Comparison of ENCODE assay signal across 8 mouse cellular contexts in genomic region chrX:42360173-42360931, GRCm38 (mm10).
DNase-seq lines count a peak whose midpoint lies in the region; ATAC-seq lines count a peak whose summit lies in the region.

No protein-coding gene starts in this region.

- H3K27me3 ChIP-seq in heart, embryonic 16.5 days (ENCODE audit: control insufficient read depth, insufficient read depth, low read length): no peaks in the 10 kb centered on the region
- H3K27me3 ChIP-seq in midbrain, embryonic 15.5 days (replicated peaks): no peaks in the 10 kb centered on the region

- no peaks in the 10 kb centered on the region for H3K4me1 ChIP-seq in heart, embryonic 16.5 days (ENCODE audit: control insufficient read depth, insufficient read depth, low read length)
- H3K4me1 ChIP-seq in midbrain, embryonic 15.5 days: peaks cover 10% of the 10 kb centered on the region

- peak overlapping the region; percentile 29 for H3K4me3 ChIP-seq in heart, embryonic 16.5 days (ENCODE audit: low read length)
- peak overlapping the region; percentile 21 for H3K4me3 ChIP-seq in midbrain, embryonic 15.5 days

- peak overlapping the region; percentile 60 for H3K9ac ChIP-seq in heart, embryonic 16.5 days (ENCODE audit: low read length)
- H3K9ac ChIP-seq in midbrain, embryonic 15.5 days: no peak overlapping the region

- peak overlapping the region; percentile 62 for H3K4me2 ChIP-seq in heart, embryonic 16.5 days (ENCODE audit: low read depth, low read length)
- peak overlapping the region; percentile 42 for H3K4me2 ChIP-seq in midbrain, embryonic 15.5 days

- ATAC-seq in common myeloid progenitor, adult 5-6 weeks (replicated peaks; ENCODE audit: low read depth, poor library complexity, severe bottlenecking): peak; percentile 79
- ATAC-seq in heart, embryonic 16.5 days (replicated peaks; ENCODE audit: extremely low read depth, insufficient read depth, low FRiP score): 0 out of 2 replicates have a peak, but pooled peaks have one; percentile 18
- peak; percentile 53 for ATAC-seq in midbrain, embryonic 15.5 days (replicated peaks)

- 16% methylated on average over 15 of the region's 15 CpGs for WGBS in heart, embryonic 16.5 days
- 20% methylated on average over 15 of the region's 15 CpGs for whole genome bisulfite sequencing in midbrain, embryonic 15.5 days

- H3K36me3 ChIP-seq in heart, embryonic 16.5 days (ENCODE audit: control insufficient read depth, insufficient read depth): no peaks in the 10 kb centered on the region
- H3K36me3 ChIP-seq in midbrain, embryonic 15.5 days (replicated peaks): no peaks in the 10 kb centered on the region

- H3K27ac ChIP-seq in heart, embryonic 16.5 days (ENCODE audit: low read length): peak overlapping the region; percentile 66
- H3K27ac ChIP-seq in midbrain, embryonic 15.5 days: peak overlapping the region; percentile 78

- peak; percentile 5 for DNase-seq in heart, adult 8-10 months (ENCODE audit: low spot score)
- DNase-seq in heart, postnatal 36 days: no peak
- DNase-seq in kidney, postnatal 4 days: peak; percentile 10 to 40
- DNase-seq in c-Kit-positive CD71-positive TER-119-positive erythroid progenitor cells, embryonic 14.5 days (ENCODE audit: low spot score): no peak
- no peak for DNase-seq in ovary, postnatal 36 days (ENCODE audit: low spot score)

- intact Hi-C loops in heart, postnatal 36 days (cut with DNase I): loop anchor here (10.0 kb wide), 1 partner anchor 144 kb away; the partner anchor contains the start of gene Sh2d1a

- no peaks in the 10 kb centered on the region for H3K9me3 ChIP-seq in heart, embryonic 16.5 days (replicated peaks; ENCODE audit: control insufficient read depth, low read length)
- H3K9me3 ChIP-seq in midbrain, embryonic 15.5 days: no peaks in the 10 kb centered on the region

Comparison
In these comparisons a context has a peak if more than half of its experiments do, and no peak if none do; other contexts are left out.
1. DNase-seq: peak in heart, adult 8-10 months (single experiment) and kidney, postnatal 4 days (2 of 2); none in heart, postnatal 36 days (0 of 2), c-Kit-positive CD71-positive TER-119-positive erythroid progenitor cells, embryonic 14.5 days (single experiment) and ovary, postnatal 36 days (single experiment).
2. ATAC-seq: peak in every context shown above with its lines; median percentile 79 in common myeloid progenitor, adult 5-6 weeks; 53 in midbrain, embryonic 15.5 days; 18 in heart, embryonic 16.5 days.